Mouse (Mus musculus) limb, embryonic 12.5 days (tissue): Measurements from ENCODE around the gene Gmcl1. TPM values are rescaled to one million over a fixed set of nuclear protein-coding genes. Genes with fewer than 3 reads are reported as not detected.

Source experiments
- ATAC-seq: fragments of 200-750 bp; cut with Nextera tagmentation; 2 replicates; pipeline ENCODE4 v1.8.0; 2017; ENCODE audit warnings: low read depth, moderate TSS enrichment; ENCODE audit not compliant: insufficient number of reproducible peaks, insufficient read depth, low FRiP score, low TSS enrichment
- H3K27ac ChIP-seq: fragments of 300-500 bp; sonication (generic); 2 replicates; pipeline ENCODE4 v1.5.1; 2016; ENCODE audit warnings: mild to moderate bottlenecking, moderate library complexity
- H3K27me3 ChIP-seq: fragments of 300-500 bp; sonication (generic); 2 replicates; pipeline ENCODE4 v1.6.1; 2016; ENCODE audit warnings: mild to moderate bottlenecking, moderate library complexity
- H3K36me3 ChIP-seq: fragments of 300-500 bp; sonication (generic); 2 replicates; pipeline ENCODE4 v1.6.1; 2016; ENCODE audit warnings: mild to moderate bottlenecking, moderate library complexity
- H3K4me1 ChIP-seq: fragments of 300-500 bp; sonication (generic); replicated peaks from 2 replicates; pipeline ENCODE4 v1.6.1; 2016
- H3K4me2 ChIP-seq: fragments of 300-500 bp; sonication (generic); 2 replicates; pipeline ENCODE4 v1.6.1; 2016; ENCODE audit warnings: mild to moderate bottlenecking, moderate library complexity
- H3K4me3 ChIP-seq: fragments of 300-500 bp; sonication (generic); replicated peaks from 2 replicates; pipeline ENCODE4 v1.5.1; 2016; ENCODE audit warnings: mild to moderate bottlenecking
- H3K9ac ChIP-seq: fragments of 300-500 bp; sonication (generic); replicated peaks from 2 replicates; pipeline ENCODE4 v1.6.1; 2016; ENCODE audit warnings: mild to moderate bottlenecking, moderate library complexity
- H3K9me3 ChIP-seq: fragments of 300-500 bp; sonication (generic); 2 replicates; pipeline ENCODE4 v1.6.1; 2016; ENCODE audit warnings: mild to moderate bottlenecking, moderate library complexity
- WGBS: fragments of 180-500 bp; shearing (Covaris S2); methylation state at CpG from one replicate; pipeline ENCODE4 v1.1.7; 2016; 5-methylcytosine and 5-hydroxymethylcytosine counted together
- polyA plus RNA-seq: library from polyadenylated mRNA; unstranded; fragments of >200 nt; fragmentation: Nextera tagmentation; extraction: Ambion mirVana; gene quantifications from 2 replicates; pipeline ENCODE4 v1.2.1, GENCODE M21; 2016

The Gmcl1 gene
- polyA plus RNA-seq, 1 experiment from 2014 or later: 59.1 TPM

- peak overlapping the region; percentile 96 for H3K4me3 ChIP-seq
- peak; percentile 54; the same call in 1 of the 2 replicates for ATAC-seq
- WGBS: under 1% methylated on average over 62 of the region's 62 CpGs
- H3K27me3 ChIP-seq: no peaks in the 10 kb centered on the region
- H3K9me3 ChIP-seq: no peaks in the 10 kb centered on the region
- peak overlapping the region; percentile 75; the same call in 1 of the 2 replicates for H3K27ac ChIP-seq
- peaks cover 23% of the 10 kb centered on the region for H3K4me1 ChIP-seq
- peak overlapping the region; percentile 92 for H3K9ac ChIP-seq
- peaks cover 1% of the 10 kb centered on the region; the same call in 1 of the 2 replicates for H3K36me3 ChIP-seq
- H3K4me2 ChIP-seq: peak overlapping the region; percentile 96
Observed at GRCm38 (mm10) chr6:86732276-86733173, 658 bp downstream of the Gmcl1 start.

GRCm38 (mm10) chr6:86728711-86729110, 4.5 kb downstream of the Gmcl1 start:
- peaks cover 14% of the 10 kb centered on the region for H3K4me1 ChIP-seq
- peaks cover 21% of the 10 kb centered on the region; the same call in 1 of the 2 replicates for H3K36me3 ChIP-seq
- 94% methylated on average over 5 of the region's 5 CpGs for WGBS
- no peaks in the 10 kb centered on the region for H3K27me3 ChIP-seq
- H3K9ac ChIP-seq: no peak overlapping the region
- no peak overlapping the region for H3K27ac ChIP-seq
- H3K9me3 ChIP-seq: no peaks in the 10 kb centered on the region
- no peak overlapping the region for H3K4me3 ChIP-seq
- H3K4me2 ChIP-seq: no peak overlapping the region
- no peak for ATAC-seq

- Histone ChIP-seq H3K4me2 (no peak overlapping the region), H3K9me3 (no peaks in the 10 kb centered on the region), H3K9ac (no peak overlapping the region), H3K36me3 (peaks cover 53% of the 10 kb centered on the region), H3K27me3 (no peaks in the 10 kb centered on the region), H3K4me1 (no peaks in the 10 kb centered on the region), H3K27ac (no peak overlapping the region), H3K4me3 (no peak overlapping the region)
- 75% methylated on average over 3 of the region's 3 CpGs for WGBS
- no peak for ATAC-seq
Observed at GRCm38 (mm10) chr6:86721977-86722376, 11.2 kb downstream of the Gmcl1 start.

- 87% methylated on average over 4 of the region's 4 CpGs for WGBS
- Histone ChIP-seq H3K4me1 (no peaks in the 10 kb centered on the region), H3K27me3 (no peaks in the 10 kb centered on the region), H3K4me2 (no peak overlapping the region), H3K9ac (no peak overlapping the region), H3K4me3 (no peak overlapping the region), H3K36me3 (peaks cover 71% of the 10 kb centered on the region), H3K27ac (no peak overlapping the region), H3K9me3 (no peaks in the 10 kb centered on the region)
- ATAC-seq: no peak
Observed at GRCm38 (mm10) chr6:86708072-86708774, 25.0 kb downstream of the Gmcl1 start.

- Histone ChIP-seq H3K4me2 (no peak overlapping the region), H3K4me1 (no peaks in the 10 kb centered on the region), H3K36me3 (peaks cover 88% of the 10 kb centered on the region), H3K27ac (no peak overlapping the region), H3K27me3 (no peaks in the 10 kb centered on the region), H3K9ac (no peak overlapping the region), H3K4me3 (no peak overlapping the region), H3K9me3 (no peaks in the 10 kb centered on the region)
- ATAC-seq: no peak
- 90% methylated on average over 9 of the region's 9 CpGs for WGBS
Observed at GRCm38 (mm10) chr6:86702577-86702976, 30.6 kb downstream of the Gmcl1 start.

- whole genome bisulfite sequencing: 81% methylated on average over 6 of the region's 6 CpGs
- no peak overlapping the region for H3K27ac ChIP-seq
- no peak overlapping the region for H3K4me2 ChIP-seq
- no peak for ATAC-seq
- H3K36me3 ChIP-seq: peaks cover 90% of the 10 kb centered on the region
- H3K9ac ChIP-seq: no peak overlapping the region
- no peaks in the 10 kb centered on the region for H3K4me1 ChIP-seq
- no peaks in the 10 kb centered on the region for H3K9me3 ChIP-seq
- no peak overlapping the region for H3K4me3 ChIP-seq
- no peaks in the 10 kb centered on the region for H3K27me3 ChIP-seq
Observed at GRCm38 (mm10) chr6:86697903-86698302, 35.3 kb downstream of the Gmcl1 start.

GRCm38 (mm10) chr6:86696213-86696612, 37.0 kb downstream of the Gmcl1 start:
- Histone ChIP-seq H3K27ac (no peak overlapping the region), H3K9me3 (no peaks in the 10 kb centered on the region), H3K9ac (no peak overlapping the region), H3K4me2 (no peak overlapping the region), H3K4me3 (no peak overlapping the region), H3K36me3 (peaks cover 88% of the 10 kb centered on the region), H3K27me3 (no peaks in the 10 kb centered on the region), H3K4me1 (no peaks in the 10 kb centered on the region)
- WGBS: 86% methylated on average over 10 of the region's 10 CpGs
- no peak for ATAC-seq

- no peak overlapping the region for H3K4me2 ChIP-seq
- H3K9ac ChIP-seq: no peak overlapping the region
- no peaks in the 10 kb centered on the region for H3K4me1 ChIP-seq
- no peaks in the 10 kb centered on the region for H3K27me3 ChIP-seq
- H3K36me3 ChIP-seq: peaks cover 88% of the 10 kb centered on the region
- H3K27ac ChIP-seq: no peak overlapping the region
- no peak overlapping the region for H3K4me3 ChIP-seq
- H3K9me3 ChIP-seq: no peaks in the 10 kb centered on the region
- no peak for ATAC-seq
Observed at GRCm38 (mm10) chr6:86694465-86694864, 38.7 kb downstream of the Gmcl1 start.

GRCm38 (mm10) chr6:86689671-86690070, 43.5 kb downstream of the Gmcl1 start:
- H3K27me3 ChIP-seq: no peaks in the 10 kb centered on the region
- no peak for ATAC-seq
- no peak overlapping the region for H3K4me2 ChIP-seq
- H3K36me3 ChIP-seq: peaks cover 49% of the 10 kb centered on the region
- H3K4me1 ChIP-seq: no peaks in the 10 kb centered on the region
- no peaks in the 10 kb centered on the region for H3K9me3 ChIP-seq
- H3K4me3 ChIP-seq: no peak overlapping the region
- 96% methylated on average over 3 of the region's 3 CpGs for WGBS
- no peak overlapping the region for H3K27ac ChIP-seq
- H3K9ac ChIP-seq: no peak overlapping the region

GRCm38 (mm10) chr6:86686971-86687370, 46.2 kb downstream of the Gmcl1 start:
- 68% methylated on average over 1 of the region's 1 CpGs for WGBS
- Histone ChIP-seq H3K27me3 (no peaks in the 10 kb centered on the region), H3K4me2 (no peak overlapping the region)

GRCm38 (mm10) chr6:86684655-86685011, 48.5 kb downstream of the Gmcl1 start:
- Histone ChIP-seq H3K9ac (peak overlapping the region; percentile 85; the same call in 1 of the 2 replicates), H3K4me2 (peak overlapping the region; percentile 83), H3K4me3 (peak overlapping the region; percentile 76), H3K27me3 (no peaks in the 10 kb centered on the region), H3K27ac (peak overlapping the region; percentile 67), H3K36me3 (peaks cover 40% of the 10 kb centered on the region), H3K4me1 (peaks cover 8% of the 10 kb centered on the region), H3K9me3 (no peaks in the 10 kb centered on the region)
- WGBS: 36% methylated on average over 12 of the region's 12 CpGs
- no peak for ATAC-seq

More at GRCm38 (mm10) chr6:86686971-86687370, 46.2 kb downstream of the Gmcl1 start:
- H3K36me3 ChIP-seq: peaks cover 39% of the 10 kb centered on the region
- H3K4me3 ChIP-seq: no peak overlapping the region
- H3K27ac ChIP-seq: no peak overlapping the region
- peaks cover 8% of the 10 kb centered on the region for H3K4me1 ChIP-seq
- no peak for ATAC-seq
- H3K9ac ChIP-seq: no peak overlapping the region
- H3K9me3 ChIP-seq: no peaks in the 10 kb centered on the region
